In genomic region chr4:101675726-101676125, GRCm38 (mm10) we compare ENCODE assay signal across 13 mouse cellular contexts. TPM values are rescaled to one million over a fixed set of nuclear protein-coding genes. Genes with fewer than 3 reads are reported as not detected.
DNase-seq lines count a peak whose midpoint lies in the region; ATAC-seq lines count a peak whose summit lies in the region.
"Had no signal": no experiment of that assay in that cellular context is flagged by ENCODE, and none has a peak within 500 bp of the region (broad histone marks: within the 10 kb centered on the region; RNA-seq: fewer than 3 reads in every experiment).

No protein-coding gene starts in this region.

- no peak overlapping the region for H3K27ac ChIP-seq in lung, embryonic 15.5 days
- no peak overlapping the region for H3K27ac ChIP-seq in hindbrain, embryonic 12.5 days
- H3K27ac ChIP-seq: heart, embryonic 15.5 days; midbrain, embryonic 12.5 days had no signal

- no peaks in the 10 kb centered on the region for H3K9me3 ChIP-seq in lung, embryonic 15.5 days
- H3K9me3 ChIP-seq in hindbrain, embryonic 12.5 days (replicated peaks) = no peaks in the 10 kb centered on the region
- H3K9me3 ChIP-seq: heart, embryonic 15.5 days; midbrain, embryonic 12.5 days had no signal

- peak; percentile 22 for DNase-seq in gastrocnemius, adult 18-20 months (ENCODE audit: low spot score)
- DNase-seq in gastrocnemius, postnatal 4 days (ENCODE audit: low spot score in 2 of 2) = no peak
- DNase-seq in adrenal gland, postnatal 10 days = peak; percentile 28
- DNase-seq in heart, postnatal 4 days = peak; percentile 21
- DNase-seq in layer of hippocampus, adult 11-12 months (ENCODE audit: low spot score) = no peak

- no peaks in the 10 kb centered on the region for H3K36me3 ChIP-seq in lung, embryonic 15.5 days
- no peaks in the 10 kb centered on the region for H3K36me3 ChIP-seq in hindbrain, embryonic 12.5 days
- H3K36me3 ChIP-seq: heart, embryonic 15.5 days; midbrain, embryonic 12.5 days had no signal

- no peak overlapping the region for H3K4me3 ChIP-seq in lung, embryonic 15.5 days
- no peak overlapping the region for H3K4me3 ChIP-seq in hindbrain, embryonic 12.5 days
- H3K4me3 ChIP-seq: heart, embryonic 15.5 days; midbrain, embryonic 12.5 days had no signal

- no peak overlapping the region for H3K9ac ChIP-seq in lung, embryonic 15.5 days
- H3K9ac ChIP-seq in hindbrain, embryonic 12.5 days = no peak overlapping the region
- H3K9ac ChIP-seq: heart, embryonic 15.5 days; midbrain, embryonic 12.5 days had no signal

- H3K4me1 ChIP-seq in lung, embryonic 15.5 days = no peaks in the 10 kb centered on the region
- no peaks in the 10 kb centered on the region for H3K4me1 ChIP-seq in hindbrain, embryonic 12.5 days
- H3K4me1 ChIP-seq: heart, embryonic 15.5 days; midbrain, embryonic 12.5 days had no signal

- H3K4me2 ChIP-seq in lung, embryonic 15.5 days = no peak overlapping the region
- no peak overlapping the region for H3K4me2 ChIP-seq in hindbrain, embryonic 12.5 days (replicated peaks)
- H3K4me2 ChIP-seq: heart, embryonic 15.5 days; midbrain, embryonic 12.5 days had no signal

- no peaks in the 10 kb centered on the region for H3K27me3 ChIP-seq in lung, embryonic 15.5 days
- H3K27me3 ChIP-seq in hindbrain, embryonic 12.5 days = no peaks in the 10 kb centered on the region
- H3K27me3 ChIP-seq: heart, embryonic 15.5 days; midbrain, embryonic 12.5 days had no signal

- peak; percentile 74 for ATAC-seq in lung, embryonic 15.5 days (ENCODE audit: borderline replicate concordance, extremely low read depth, low FRiP score, low TSS enrichment)
- no peak for ATAC-seq in CD4-positive, CD25-positive, alpha-beta regulatory T cell, adult 4 months
- no peak for ATAC-seq in hindbrain, embryonic 12.5 days (ENCODE audit: low FRiP score)
- ATAC-seq: forebrain, embryonic 16.5 days; intestine, embryonic 16.5 days had no signal

- 29% methylated on average over 4 of the region's 4 CpGs for WGBS in lung, embryonic 15.5 days
- 78% methylated on average over 4 of the region's 4 CpGs for whole genome bisulfite sequencing in hindbrain, embryonic 12.5 days

RNA-seq across cellular contexts. Expression of gene Leprot, which starts 28.2 kb away (rescaled TPM):
- 10 to 100 TPM in 1 of 2 experiments, 1 to 10 TPM in 1; 7.4 to 10.4 TPM for total RNA-seq in gastrocnemius, adult 18-20 months (2021)
- total RNA-seq in gastrocnemius, postnatal 4 days (2021) = 10 to 100 TPM; 42.6 to 44.9 TPM
- total RNA-seq in adrenal gland, postnatal 10 days (2021) = 10 to 100 TPM; 55.3 to 63.0 TPM
- 10 to 100 TPM; 53.0 to 55.1 TPM for total RNA-seq in heart, postnatal 4 days (2021)
- 93.6 and 96.1 TPM in 2 replicates for polyA plus RNA-seq in lung, embryonic 15.5 days (2015; fragmentation: Nextera tagmentation; extraction: Ambion mirVana)
- polyA plus RNA-seq in CD4-positive, CD25-positive, alpha-beta regulatory T cell, adult 4 months (2017; shearing (Covaris generic)) = 10 to 100 TPM; 77.3 to 88.8 TPM
- polyA plus RNA-seq in hindbrain, embryonic 12.5 days (2016; fragmentation: Nextera tagmentation; extraction: Ambion mirVana) = 80.5 and 81.8 TPM in 2 replicates

RNA-seq across cellular contexts. Expression of gene Lepr, which starts 41.5 kb away (rescaled TPM):
- 1 to 10 TPM; 1.5 to 2.4 TPM for total RNA-seq in gastrocnemius, adult 18-20 months (2021)
- total RNA-seq in gastrocnemius, postnatal 4 days (2021) = 1 to 10 TPM; 5.2 to 5.4 TPM
- total RNA-seq in adrenal gland, postnatal 10 days (2021) = 10 to 100 TPM; 14.8 to 29.4 TPM
- total RNA-seq in heart, postnatal 4 days (2021) = 10 to 100 TPM; 13.3 to 16.3 TPM
- polyA plus RNA-seq in lung, embryonic 15.5 days (2015; fragmentation: Nextera tagmentation; extraction: Ambion mirVana) = 7.8 and 7.9 TPM in 2 replicates
- polyA plus RNA-seq in CD4-positive, CD25-positive, alpha-beta regulatory T cell, adult 4 months (2017; shearing (Covaris generic)) = not detected
- 7.8 and 9.7 TPM in 2 replicates for polyA plus RNA-seq in hindbrain, embryonic 12.5 days (2016; fragmentation: Nextera tagmentation; extraction: Ambion mirVana)
- total RNA-seq: neutrophil, adult 5-6 weeks had no signal

Comparison
In these comparisons a context has a peak if more than half of its experiments do, and no peak if none do; other contexts are left out.
1. DNase-seq: peak in gastrocnemius, adult 18-20 months (single experiment), adrenal gland, postnatal 10 days (single experiment) and heart, postnatal 4 days (single experiment); none in gastrocnemius, postnatal 4 days (0 of 2) and layer of hippocampus, adult 11-12 months (single experiment).